Mouse (Mus musculus) left cerebral cortex, adult 8-10 months (tissue): ENCODE data around the gene Dnah8. TPM values are rescaled to one million over a fixed set of nuclear protein-coding genes. Genes with fewer than 3 reads are reported as not detected.

Source experiments
- DNase-seq, 2 experiments: peaks; one replicate each; pipeline ENCODE4 v3.0.0; 2022; ENCODE audit warnings: low spot score in 2 of 2
- total RNA-seq, 4 experiments: library from RNA; stranded (reverse); gene quantifications; 2 replicates each; pipeline ENCODE4 v1.2.4; 2022

The Dnah8 gene
- total RNA-seq, 4 experiments from 2014 or later = 0.91 to 1.9 (median 1.7) TPM

DNA sequence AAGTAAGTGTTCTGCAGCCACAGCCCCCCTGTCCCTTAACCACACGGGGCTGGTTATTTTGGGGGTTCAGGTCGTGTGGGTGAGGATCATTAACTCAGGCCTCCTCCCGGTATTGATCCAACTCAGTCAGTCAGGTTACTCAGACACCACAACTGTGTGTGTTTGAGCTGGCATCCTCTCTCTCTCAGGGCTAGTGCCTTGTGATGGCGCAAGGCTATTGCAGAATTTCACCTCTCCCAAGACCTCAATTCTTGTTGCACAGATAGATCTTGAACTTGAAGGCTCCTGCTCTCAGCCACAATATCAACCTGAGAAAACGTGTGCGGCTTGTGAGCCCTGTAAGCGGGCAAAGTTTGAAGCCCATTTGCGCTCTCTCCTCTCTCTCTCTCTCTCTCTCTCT is 38.0 kb downstream of the Dnah8 start:
- no peak for DNase-seq

GRCm38 (mm10) chr17:30663170-30663569 is 39.0 kb downstream of the Dnah8 start:
- DNase-seq = no peak

DNA sequence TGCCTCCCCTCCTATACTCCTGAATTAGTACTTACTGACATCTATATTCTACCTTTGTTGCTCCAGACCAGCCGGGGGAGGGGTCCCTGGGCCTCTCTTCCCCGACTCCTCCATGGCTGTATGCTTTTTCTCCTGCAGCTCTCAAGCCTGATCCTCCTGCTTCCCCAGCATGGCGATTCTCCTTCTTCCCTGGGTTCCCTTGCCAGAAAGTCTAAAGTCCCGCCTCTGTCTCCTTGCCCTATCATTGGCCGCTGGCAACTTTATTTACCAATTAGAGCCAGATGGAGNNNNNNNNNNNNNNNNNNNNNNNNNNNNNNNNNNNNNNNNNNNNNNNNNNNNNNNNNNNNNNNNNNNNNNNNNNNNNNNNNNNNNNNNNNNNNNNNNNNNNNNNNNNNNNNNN is 40.7 kb downstream of the Dnah8 start:
- no peak for DNase-seq

GRCm38 (mm10) chr17:30672556-30672955 is 48.4 kb downstream of the Dnah8 start:
- no peak for DNase-seq

DNA sequence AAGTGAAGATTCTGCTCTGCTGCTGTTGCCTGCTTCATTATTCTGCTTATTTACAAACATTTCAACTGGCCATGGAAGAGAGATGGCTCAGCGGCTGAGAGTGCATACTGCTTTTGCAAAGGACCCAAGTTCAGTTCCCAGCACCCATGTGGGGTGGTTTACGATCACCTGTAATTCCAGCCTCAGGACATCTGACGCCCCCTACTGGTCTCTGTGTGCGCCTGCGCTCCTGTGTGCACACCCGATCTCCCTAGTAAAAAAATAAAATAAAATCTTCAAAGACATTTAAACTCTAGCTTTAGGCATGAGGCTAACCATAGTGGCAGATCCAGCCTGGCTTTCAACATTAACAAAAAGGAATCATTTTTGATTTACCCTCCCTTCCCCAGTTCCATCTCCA is 48.9 kb downstream of the Dnah8 start:
- DNase-seq = no peak

GRCm38 (mm10) chr17:30675021-30675740 is 51.0 kb downstream of the Dnah8 start:
- DNase-seq = no peak

GRCm38 (mm10) chr17:30678523-30678922 is 54.4 kb downstream of the Dnah8 start:
- DNase-seq = no peak

DNA sequence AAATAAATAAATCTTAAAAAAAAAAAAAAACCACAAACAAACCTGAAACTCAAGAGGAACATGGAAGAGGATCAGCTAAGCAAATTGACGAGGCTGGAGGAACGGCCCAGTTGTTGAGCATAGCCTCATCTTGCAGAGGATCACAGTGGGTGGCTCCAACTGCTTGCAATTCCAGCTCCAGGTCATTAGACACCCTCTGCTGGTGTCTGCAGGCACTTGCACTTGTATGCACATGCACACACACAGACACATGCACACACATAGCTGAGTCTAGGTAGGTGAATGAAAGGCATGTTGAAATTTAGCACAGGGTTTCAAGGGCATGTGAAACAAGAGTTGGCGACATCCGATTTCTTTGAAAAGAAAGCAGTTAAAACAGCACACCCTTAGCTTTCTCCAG is 55.5 kb downstream of the Dnah8 start:
- DNase-seq = no peak

DNA sequence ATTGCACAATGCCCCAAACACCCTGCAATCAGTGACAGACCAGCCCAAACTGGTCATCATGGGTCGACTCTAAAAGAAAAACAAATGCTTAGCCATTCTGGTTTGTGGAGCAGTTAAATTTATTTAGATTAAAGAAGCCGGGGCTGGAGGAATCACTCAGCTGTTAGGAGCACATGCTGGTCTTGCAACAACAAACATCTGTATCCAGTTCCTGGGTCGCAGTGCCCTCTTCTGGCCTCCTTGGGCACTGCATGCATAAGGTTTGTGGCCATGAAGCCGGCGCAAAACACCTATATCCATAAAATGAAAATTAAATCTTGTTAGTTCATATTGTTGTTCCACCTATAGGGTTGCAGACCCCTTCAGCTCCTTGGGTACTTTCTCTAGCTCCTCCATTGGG is 57.5 kb downstream of the Dnah8 start:
- DNase-seq = peak in 1 of 2 experiments; percentile 30

DNA sequence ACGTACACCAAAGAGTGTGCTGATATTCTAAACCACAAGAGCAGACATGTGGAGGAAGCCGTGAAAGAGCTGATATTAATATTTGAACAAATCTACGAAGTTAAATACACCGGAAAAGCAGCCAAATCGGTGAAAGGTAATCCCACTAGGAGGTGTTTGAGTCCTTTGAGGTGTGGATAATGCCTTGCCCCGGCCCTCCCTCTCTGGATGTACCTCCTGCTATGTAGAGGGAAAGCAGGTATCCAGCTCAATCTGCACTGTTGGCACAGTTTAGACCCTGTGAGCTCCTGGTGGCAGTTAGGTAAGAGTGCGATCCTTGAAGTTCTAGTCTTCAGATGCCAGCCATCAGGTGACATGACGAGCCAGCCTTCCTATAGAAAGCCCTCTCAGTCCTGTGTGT is 66.0 kb downstream of the Dnah8 start:
- DNase-seq = no peak

DNA sequence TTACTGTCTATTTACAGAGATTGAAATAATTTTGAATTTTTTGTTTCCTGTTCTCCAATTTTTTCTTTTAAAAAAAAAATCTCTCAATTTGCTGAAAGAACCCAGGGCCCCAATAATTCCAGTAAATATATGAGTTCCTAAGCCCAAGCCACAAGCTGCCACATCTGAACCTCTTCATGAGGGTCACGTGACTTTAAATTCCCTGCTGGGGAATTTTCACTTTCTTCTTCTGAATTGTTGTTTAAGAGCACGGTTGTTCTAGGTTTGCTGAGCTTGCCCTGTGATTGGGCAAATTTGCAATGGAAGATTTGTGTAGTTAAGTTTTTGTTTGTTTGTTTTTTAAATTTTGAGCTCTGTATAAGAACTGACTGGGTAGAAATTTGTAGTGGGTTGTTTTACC is 67.3 kb downstream of the Dnah8 start:
- DNase-seq = no peak

DNA sequence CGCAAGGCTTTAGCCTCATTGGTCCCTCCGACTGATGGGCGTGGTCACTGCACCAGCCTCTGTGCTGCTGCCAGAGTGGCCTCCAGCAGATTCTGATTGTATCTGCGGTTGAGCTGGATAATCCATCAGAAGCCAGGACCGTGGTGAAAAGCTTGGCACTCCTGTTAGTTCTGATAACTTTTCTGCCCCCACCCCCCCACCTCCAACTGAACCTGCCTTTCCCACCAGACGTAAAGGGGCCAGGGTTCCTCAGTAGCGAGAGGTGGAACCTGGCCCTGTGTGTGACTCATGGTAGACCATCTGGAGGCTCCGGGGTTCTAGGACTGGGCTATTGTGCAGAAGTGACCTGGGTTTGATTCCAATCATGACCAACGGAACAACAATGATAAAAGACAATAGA is 70.1 kb downstream of the Dnah8 start:
- DNase-seq = no peak

DNA sequence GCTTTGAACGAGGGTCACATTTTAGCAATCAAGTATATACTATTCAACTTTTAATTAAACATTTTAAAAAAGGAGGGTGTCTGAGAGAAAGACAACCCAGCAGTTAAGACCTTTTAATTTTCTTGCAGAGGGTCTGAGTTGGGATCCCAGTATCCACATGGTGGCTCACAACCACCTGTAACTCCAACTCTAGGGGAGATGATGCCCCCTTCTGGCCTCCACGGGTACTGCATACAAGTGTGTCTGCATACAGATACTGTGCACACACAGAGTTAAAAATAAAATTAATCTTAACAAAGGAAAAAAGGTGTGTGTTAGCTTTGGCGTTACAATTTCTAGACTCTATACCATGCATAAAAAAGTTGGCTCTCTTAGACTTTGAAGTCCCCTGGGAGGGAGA is 90.6 kb downstream of the Dnah8 start:
- DNase-seq = no peak

GRCm38 (mm10) chr17:30718197-30718596 is 94.0 kb downstream of the Dnah8 start:
- no peak for DNase-seq

- DNase-seq = no peak
These were observed 94.9 kb downstream of the Dnah8 start for GRCm38 (mm10) chr17:30719031-30719430.

GRCm38 (mm10) chr17:30727788-30728187 is 103.6 kb downstream of the Dnah8 start:
- no peak for DNase-seq

DNA sequence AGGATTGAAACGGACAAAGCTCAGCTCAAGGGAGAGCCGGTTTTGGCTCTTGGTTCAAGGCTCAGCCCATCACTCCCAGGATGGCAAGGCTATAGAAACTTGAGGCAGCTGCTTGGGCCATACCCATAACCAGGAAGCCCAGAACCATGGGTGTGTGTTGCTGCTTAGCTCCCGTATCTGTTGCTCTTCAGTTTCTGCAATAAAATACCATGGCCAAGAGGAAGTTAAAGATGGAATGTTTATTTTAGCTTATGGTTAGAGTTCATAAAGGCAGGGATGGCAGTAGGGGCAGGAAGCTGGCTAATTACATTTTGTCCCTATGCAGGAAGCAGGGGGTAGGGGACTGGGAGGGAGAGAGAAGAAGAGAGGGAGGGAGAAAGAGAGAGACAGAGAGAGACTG is 108.6 kb downstream of the Dnah8 start:
- no peak for DNase-seq

- no peak for DNase-seq
These were observed 110.6 kb downstream of the Dnah8 start for GRCm38 (mm10) chr17:30734770-30735169.

GRCm38 (mm10) chr17:30735454-30735853 is 111.3 kb downstream of the Dnah8 start:
- DNase-seq = no peak

GRCm38 (mm10) chr17:30737797-30738196 is 113.6 kb downstream of the Dnah8 start:
- DNase-seq = no peak

GRCm38 (mm10) chr17:30739769-30740168 is 115.6 kb downstream of the Dnah8 start:
- DNase-seq = no peak

DNA sequence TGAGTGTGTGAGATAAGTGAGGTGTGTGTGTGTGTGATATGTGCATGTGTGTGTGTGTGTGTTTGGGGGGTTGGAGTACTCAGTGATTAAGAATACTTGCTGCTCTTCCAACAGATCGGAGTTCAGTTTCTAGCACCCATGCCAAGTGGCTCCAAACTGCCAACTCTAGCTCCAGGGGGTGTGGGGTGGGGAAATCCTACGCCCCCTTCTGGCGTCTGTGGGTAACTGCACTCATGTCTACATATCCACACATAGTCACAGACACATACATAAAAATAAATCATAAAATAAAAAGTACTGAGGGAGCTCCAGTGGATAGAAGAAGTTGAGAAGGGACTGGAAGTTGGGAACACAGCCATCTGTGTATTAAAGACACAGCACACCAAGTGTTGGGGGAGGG is 119.8 kb downstream of the Dnah8 start:
- DNase-seq = no peak
